Mouse (Mus musculus): Measurements from ENCODE around the gene AV320801. TPM values are rescaled to one million over a fixed set of nuclear protein-coding genes. Genes with fewer than 3 reads are reported as not detected.

Gene AV320801
- polyA plus RNA-seq (2014; fragmentation: Illumina TruSeq; extraction: RNeasy Lipid Tissue Mini Kit (QIAGEN cat#74804); ENCODE audit: low read depth, low replicate concordance) = 21.4 TPM

GRCm38 (mm10) chrX:135494288-135494687, at the start of gene AV320801:
Gene AV320801 (plus strand): TSS chrX:135494588.

Other genes with a start within 250 kb of the AV320801 start
- gene Pramel3, start 192.3 kb upstream of the AV320801 start, polyA plus RNA-seq (2014; fragmentation: Illumina TruSeq; extraction: RNeasy Lipid Tissue Mini Kit (QIAGEN cat#74804); ENCODE audit: low read depth, low replicate concordance) = 17.5 TPM
- 27.7 TPM for gene Gm5128, start 121.3 kb upstream of the AV320801 start, polyA plus RNA-seq (2014; fragmentation: Illumina TruSeq; extraction: RNeasy Lipid Tissue Mini Kit (QIAGEN cat#74804); ENCODE audit: low read depth, low replicate concordance)
- gene Gm7903, start 60.8 kb upstream of the AV320801 start, polyA plus RNA-seq (2014; fragmentation: Illumina TruSeq; extraction: RNeasy Lipid Tissue Mini Kit (QIAGEN cat#74804); ENCODE audit: low read depth, low replicate concordance) = 15.6 TPM
- 1.4 TPM for gene Nxf7, start 104.2 kb downstream of the AV320801 start, polyA plus RNA-seq (2014; fragmentation: Illumina TruSeq; extraction: RNeasy Lipid Tissue Mini Kit (QIAGEN cat#74804); ENCODE audit: low read depth, low replicate concordance)
- 25.3 TPM for gene Prame, start 133.1 kb downstream of the AV320801 start, polyA plus RNA-seq (2014; fragmentation: Illumina TruSeq; extraction: RNeasy Lipid Tissue Mini Kit (QIAGEN cat#74804); ENCODE audit: low read depth, low replicate concordance)
- gene Tcp11x2, start 199.2 kb downstream of the AV320801 start, polyA plus RNA-seq (2014; fragmentation: Illumina TruSeq; extraction: RNeasy Lipid Tissue Mini Kit (QIAGEN cat#74804); ENCODE audit: low read depth, low replicate concordance) = 158 TPM
- gene Tmsb15a, start 230.7 kb downstream of the AV320801 start, polyA plus RNA-seq (2014; fragmentation: Illumina TruSeq; extraction: RNeasy Lipid Tissue Mini Kit (QIAGEN cat#74804); ENCODE audit: low read depth, low replicate concordance) = 673 TPM
- 11.7 TPM for gene Armcx5, start 248.1 kb downstream of the AV320801 start, polyA plus RNA-seq (2014; fragmentation: Illumina TruSeq; extraction: RNeasy Lipid Tissue Mini Kit (QIAGEN cat#74804); ENCODE audit: low read depth, low replicate concordance)
- 31.2 TPM for gene Gprasp1, start 248.1 kb downstream of the AV320801 start, polyA plus RNA-seq (2014; fragmentation: Illumina TruSeq; extraction: RNeasy Lipid Tissue Mini Kit (QIAGEN cat#74804); ENCODE audit: low read depth, low replicate concordance)

Measured in testis, adult 10 weeks (tissue).